Mouse (Mus musculus): Measurements from ENCODE around the gene Map3k6. TPM values are rescaled to one million over a fixed set of nuclear protein-coding genes. Genes with fewer than 3 reads are reported as not detected.

Map3k6 gene
- polyA plus RNA-seq, 1 experiment from 2014 or later, result 20.6 TPM

DNA sequence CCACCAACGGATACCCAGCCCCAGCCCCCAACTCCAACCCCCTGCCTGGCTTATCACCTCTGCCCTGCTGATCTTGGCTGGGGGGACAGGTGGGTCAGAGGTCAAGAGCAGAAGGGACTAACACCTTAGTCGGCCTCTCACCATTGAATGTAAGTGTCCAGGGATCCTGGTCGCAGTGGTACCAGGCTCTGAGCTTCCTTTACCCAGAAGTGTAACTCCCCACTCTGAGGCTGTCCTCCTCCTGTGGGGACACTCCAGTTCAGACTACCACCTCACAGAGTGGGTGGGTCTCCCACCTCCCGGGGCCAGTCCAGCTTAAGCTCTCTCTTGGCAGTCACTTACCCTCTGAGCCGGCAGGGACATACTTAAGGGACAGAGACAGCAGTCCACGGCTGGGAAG, 14.8 kb downstream of the Map3k6 start:
- Histone ChIP-seq H3K27ac (replicated peaks) (no peak overlapping the region), H3K9me3 (replicated peaks) (no peaks in the 10 kb centered on the region), H3K27me3 (peaks cover 37% of the 10 kb centered on the region), H3K4me1 (peaks cover 21% of the 10 kb centered on the region), H3K36me3 (no peaks in the 10 kb centered on the region), H3K4me2 (replicated peaks) (no peak overlapping the region), H3K4me3 (replicated peaks) (no peak overlapping the region), H3K9ac (no peak overlapping the region)
- WGBS, result 68% methylated on average over 6 of the region's 6 CpGs
- ATAC-seq (ENCODE audit: insufficient number of reproducible peaks, low FRiP score, low TSS enrichment, low read depth), result no peak

DNA sequence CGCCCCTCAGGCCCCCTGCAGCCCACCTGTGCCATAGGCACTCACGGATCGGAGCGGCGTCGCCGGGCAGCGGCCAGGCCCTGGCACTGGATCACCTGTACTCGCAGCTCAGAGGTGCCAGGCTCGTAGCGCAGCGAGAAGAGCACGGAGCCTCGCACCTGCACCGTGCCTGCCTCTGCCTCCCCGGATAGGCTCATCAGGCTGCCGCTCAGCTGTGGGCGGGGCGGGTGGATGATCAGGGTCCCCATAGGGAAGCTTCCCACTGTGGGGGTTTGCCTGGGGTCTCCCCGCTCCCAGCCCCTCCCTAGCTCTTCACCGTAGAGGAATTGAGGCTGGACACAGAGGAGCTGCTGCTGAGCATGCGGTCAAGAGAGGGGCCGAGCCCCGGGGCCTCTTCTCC, 16.2 kb downstream of the Map3k6 start:
- no peak overlapping the region for H3K9ac ChIP-seq
- no peak overlapping the region; the same call in 1 of the 2 replicates for H3K4me3 ChIP-seq (replicated peaks)
- peak overlapping the region; percentile 33 for H3K4me2 ChIP-seq (replicated peaks)
- H3K36me3 ChIP-seq, result no peaks in the 10 kb centered on the region
- H3K27ac ChIP-seq (replicated peaks), result no peak overlapping the region
- no peaks in the 10 kb centered on the region for H3K9me3 ChIP-seq (replicated peaks)
- ATAC-seq (ENCODE audit: insufficient number of reproducible peaks, low FRiP score, low TSS enrichment, low read depth), result peak; percentile 17; the same call in 1 of the 2 replicates
- 20% methylated on average over 24 of the region's 24 CpGs for WGBS
- peaks cover 23% of the 10 kb centered on the region for H3K27me3 ChIP-seq
- H3K4me1 ChIP-seq, result peaks cover 7% of the 10 kb centered on the region; the same call in 1 of the 2 replicates

DNA sequence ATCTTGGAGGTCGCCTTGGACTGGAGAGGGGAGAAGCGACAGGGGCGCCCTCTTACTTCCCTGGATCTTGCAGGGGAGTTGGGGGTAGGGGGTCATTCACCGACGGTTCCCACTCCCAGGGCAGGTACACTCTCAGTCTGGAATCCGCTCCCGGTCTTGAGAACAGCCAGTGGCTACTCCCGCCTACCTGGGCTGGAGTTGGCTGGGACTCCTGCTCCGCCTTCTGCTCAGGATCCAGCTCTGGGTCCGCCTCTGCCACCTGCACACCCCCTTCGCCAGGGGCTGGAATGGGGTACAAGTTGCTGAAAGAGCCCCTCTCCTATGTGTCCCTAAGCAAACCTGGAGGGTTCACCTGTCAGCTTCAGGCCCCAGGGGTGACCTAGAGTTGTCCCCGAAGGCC, 16.6 kb downstream of the Map3k6 start:
- Histone ChIP-seq H3K27ac (replicated peaks) (0 out of 2 replicates have a peak overlapping the region, but pooled peaks have one; percentile 17), H3K4me2 (replicated peaks) (peak overlapping the region; percentile 33), H3K27me3 (peaks cover 18% of the 10 kb centered on the region), H3K9ac (no peak overlapping the region), H3K9me3 (replicated peaks) (no peaks in the 10 kb centered on the region), H3K36me3 (no peaks in the 10 kb centered on the region), H3K4me1 (peaks cover 7% of the 10 kb centered on the region; the same call in 1 of the 2 replicates), H3K4me3 (replicated peaks) (no peak overlapping the region; the same call in 1 of the 2 replicates)
- 29% methylated on average over 12 of the region's 12 CpGs for WGBS
- no peak; the same call in 1 of the 2 replicates for ATAC-seq (ENCODE audit: insufficient number of reproducible peaks, low FRiP score, low TSS enrichment, low read depth)

DNA sequence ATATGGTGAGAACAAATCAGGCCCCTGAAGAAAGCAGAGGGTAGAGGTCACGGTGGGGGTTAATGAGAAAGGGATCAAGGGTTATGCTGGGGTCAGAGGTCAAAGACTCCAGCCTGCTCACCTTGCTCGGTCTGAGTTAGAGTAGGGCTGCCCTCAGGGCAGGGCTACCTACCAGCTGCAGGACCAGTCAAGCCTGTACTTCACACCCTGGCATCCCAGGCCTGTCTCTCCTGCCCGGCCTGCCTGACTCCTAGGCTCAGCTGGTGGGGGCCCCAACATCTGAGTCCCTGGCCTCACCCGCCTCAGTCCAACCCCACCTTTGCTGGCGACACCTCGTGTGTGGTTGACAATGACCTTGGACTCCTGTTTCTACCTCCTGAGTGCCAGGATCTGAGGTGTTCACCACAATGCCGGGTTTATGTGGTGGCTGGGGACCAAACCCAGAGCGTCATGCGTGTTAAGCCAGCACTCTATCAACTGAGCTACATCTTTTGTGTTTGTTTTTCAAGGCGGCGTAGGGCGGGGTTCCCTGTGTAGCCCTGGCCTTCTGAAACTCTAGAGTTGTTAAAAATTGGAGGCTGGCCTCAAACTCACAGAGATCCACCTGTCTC, 17.3 kb downstream of the Map3k6 start:
- Histone ChIP-seq H3K9me3 (replicated peaks) (no peaks in the 10 kb centered on the region), H3K27me3 (peaks cover 15% of the 10 kb centered on the region), H3K27ac (replicated peaks) (0 out of 2 replicates have a peak overlapping the region, but pooled peaks have one; percentile 17), H3K9ac (no peak overlapping the region), H3K4me2 (replicated peaks) (no peak overlapping the region), H3K4me1 (peaks cover 7% of the 10 kb centered on the region; the same call in 1 of the 2 replicates), H3K4me3 (replicated peaks) (no peak overlapping the region), H3K36me3 (no peaks in the 10 kb centered on the region)
- WGBS, result 69% methylated on average over 12 of the region's 12 CpGs
- no peak for ATAC-seq (ENCODE audit: insufficient number of reproducible peaks, low FRiP score, low TSS enrichment, low read depth)

DNA sequence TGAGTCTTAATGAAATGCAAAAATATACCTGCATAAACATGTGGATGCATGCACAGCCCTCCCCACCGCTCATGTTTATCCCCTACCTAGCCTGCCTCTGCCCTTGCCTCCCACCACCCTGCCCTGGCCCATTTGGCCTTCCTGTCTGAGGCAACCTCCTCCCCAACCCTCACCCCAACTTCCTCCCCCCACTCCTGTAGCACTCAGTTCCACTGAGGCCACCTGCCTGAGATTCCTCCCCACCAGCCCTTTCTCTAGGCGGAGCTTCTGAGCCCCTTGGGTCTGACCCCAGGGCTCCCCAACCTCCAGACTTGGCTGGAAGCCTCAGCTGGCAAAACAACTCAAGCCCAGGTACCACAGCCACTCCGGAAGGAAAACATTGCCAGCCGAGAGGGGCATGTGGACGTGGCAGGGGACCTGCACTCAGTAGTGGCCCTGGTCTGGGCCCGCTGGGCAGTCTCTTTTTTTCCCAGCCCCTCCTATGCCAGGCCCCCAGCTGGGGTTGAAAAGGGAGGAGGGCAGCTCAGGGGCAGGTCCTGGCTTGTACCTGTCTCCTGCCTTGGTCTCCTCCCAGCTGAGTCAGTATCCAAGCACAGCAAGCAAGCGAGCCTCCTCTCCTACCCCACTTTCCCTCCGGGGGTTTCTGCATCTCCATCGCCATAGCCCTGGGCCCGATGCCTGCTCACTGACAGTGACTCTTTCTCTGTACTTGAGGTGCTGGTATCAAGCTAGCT, 21.2 kb downstream of the Map3k6 start:
- Histone ChIP-seq H3K4me3 (replicated peaks) (peak overlapping the region; percentile 31), H3K27ac (replicated peaks) (peak overlapping the region; percentile 76), H3K4me1 (peaks cover 4% of the 10 kb centered on the region; the same call in 1 of the 2 replicates), H3K9ac (no peak overlapping the region), H3K4me2 (replicated peaks) (peak overlapping the region; percentile 34), H3K36me3 (peaks cover 26% of the 10 kb centered on the region), H3K9me3 (replicated peaks) (no peaks in the 10 kb centered on the region), H3K27me3 (peaks cover 3% of the 10 kb centered on the region)
- 37% methylated on average over 10 of the region's 10 CpGs for WGBS
- ATAC-seq (ENCODE audit: insufficient number of reproducible peaks, low FRiP score, low TSS enrichment, low read depth), result no peak

DNA sequence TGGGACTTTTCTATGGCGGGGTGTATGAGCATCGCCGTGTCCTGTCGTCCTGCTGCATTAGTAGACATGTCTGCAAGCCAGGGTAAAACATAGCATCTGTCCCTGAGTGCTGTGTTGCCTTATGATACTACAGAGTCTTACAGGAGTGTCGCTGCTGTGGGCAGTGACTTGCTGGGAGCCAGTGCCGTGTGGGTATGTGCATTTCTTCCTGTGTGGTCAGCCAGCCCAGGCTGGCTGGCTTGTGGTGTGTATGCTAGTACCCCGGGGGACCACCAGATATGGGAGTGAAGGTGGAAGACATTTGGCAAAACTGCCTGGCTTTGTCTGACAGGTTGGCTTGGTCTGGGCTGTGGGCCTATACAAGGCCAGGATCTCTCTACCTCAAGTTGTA, 21.8 kb downstream of the Map3k6 start:
- ATAC-seq (ENCODE audit: insufficient number of reproducible peaks, low FRiP score, low TSS enrichment, low read depth), result no peak
- Histone ChIP-seq H3K36me3 (peaks cover 32% of the 10 kb centered on the region), H3K9ac (no peak overlapping the region), H3K4me3 (replicated peaks) (peak overlapping the region; percentile 31), H3K4me2 (replicated peaks) (peak overlapping the region; percentile 34), H3K4me1 (no peaks in the 10 kb centered on the region; the same call in 1 of the 2 replicates), H3K9me3 (replicated peaks) (no peaks in the 10 kb centered on the region), H3K27ac (replicated peaks) (peak overlapping the region; percentile 76), H3K27me3 (no peaks in the 10 kb centered on the region)
- WGBS, result 50% methylated on average over 7 of the region's 7 CpGs

DNA sequence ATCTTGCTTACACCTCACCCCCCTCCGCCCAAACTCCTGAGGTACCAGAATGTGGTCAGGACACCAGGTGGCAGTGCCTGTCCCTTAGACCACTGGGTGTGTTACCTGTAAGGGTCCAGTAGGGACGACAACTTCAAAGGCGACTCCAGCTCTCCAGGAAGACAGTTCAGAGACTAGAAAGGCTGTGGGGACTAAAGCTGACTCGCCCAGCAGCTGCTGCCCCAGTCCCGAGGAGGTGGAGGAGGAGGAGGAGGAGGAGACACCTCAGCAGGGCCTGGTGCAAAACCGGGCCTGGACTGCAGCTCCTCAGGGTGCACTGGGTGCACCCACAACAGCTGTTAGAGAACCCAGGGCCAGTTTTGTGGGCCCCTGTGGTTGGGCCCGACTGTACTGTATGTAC, 22.3 kb downstream of the Map3k6 start, which contains the start of gene Sytl1:
Gene Sytl1 (minus strand): TSS at position 232 of the 400 bp plus-strand sequence.
- Histone ChIP-seq H3K27ac (replicated peaks) (peak within 1 kb of the TSS; percentile 76), H3K4me3 (replicated peaks) (peak within 1 kb of the TSS; percentile 31), H3K4me1 (no peaks in the 10 kb centered on the region; the same call in 1 of the 2 replicates), H3K4me2 (replicated peaks) (peak within 1 kb of the TSS; percentile 34), H3K9ac (no peak within 1 kb of the TSS), H3K36me3 (peaks cover 37% of the 10 kb centered on the region), H3K9me3 (replicated peaks) (no peaks in the 10 kb centered on the region), H3K27me3 (no peaks in the 10 kb centered on the region)
- ATAC-seq (ENCODE audit: insufficient number of reproducible peaks, low FRiP score, low TSS enrichment, low read depth), result no peak
- 32% methylated on average over 7 of the region's 7 CpGs for WGBS

DNA sequence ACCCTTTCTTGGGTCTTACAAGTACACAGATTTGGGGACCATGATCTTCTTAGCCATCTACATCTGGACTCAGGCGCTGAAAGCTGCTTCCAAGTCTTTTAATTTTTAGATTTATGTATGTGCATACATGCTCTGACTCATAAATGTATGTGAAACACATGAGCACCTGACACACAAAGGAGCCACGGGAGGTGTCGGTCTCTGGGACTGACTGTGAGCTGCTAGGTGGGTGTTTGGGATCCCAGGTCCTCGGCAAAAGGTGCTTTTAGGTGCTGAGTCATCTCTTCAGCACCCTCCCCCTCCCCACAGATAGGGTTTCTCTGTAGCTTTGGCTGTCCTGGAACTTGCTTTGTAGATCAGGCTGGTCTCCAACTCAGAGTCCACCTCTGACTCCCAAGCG, 23.1 kb downstream of the Map3k6 start:
- Histone ChIP-seq H3K9ac (no peak overlapping the region), H3K4me2 (replicated peaks) (no peak overlapping the region), H3K9me3 (replicated peaks) (no peaks in the 10 kb centered on the region), H3K4me3 (replicated peaks) (no peak overlapping the region), H3K27me3 (no peaks in the 10 kb centered on the region), H3K4me1 (no peaks in the 10 kb centered on the region; the same call in 1 of the 2 replicates), H3K36me3 (peaks cover 45% of the 10 kb centered on the region), H3K27ac (replicated peaks) (no peak overlapping the region)
- ATAC-seq (ENCODE audit: insufficient number of reproducible peaks, low FRiP score, low TSS enrichment, low read depth), result no peak
- WGBS, result 87% methylated on average over 5 of the region's 5 CpGs

DNA sequence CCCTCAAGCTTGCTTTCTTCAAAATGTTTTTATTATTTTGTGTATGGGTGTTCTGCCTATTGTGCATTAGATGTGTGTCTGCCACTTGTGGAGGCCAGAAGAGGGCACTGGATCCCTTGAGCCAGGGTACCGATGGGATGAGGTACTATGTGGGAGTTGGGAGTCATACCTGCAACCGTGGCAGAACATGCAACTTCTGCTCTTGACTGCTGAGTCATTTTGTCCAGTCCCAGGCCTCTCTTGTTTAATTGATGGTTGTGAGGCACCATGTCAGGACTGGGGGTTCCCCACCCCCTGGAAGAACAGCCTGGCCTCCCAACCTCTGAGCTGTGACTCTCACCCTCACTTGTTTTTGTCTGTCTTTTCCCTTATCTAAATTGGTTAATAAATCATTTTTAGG, 23.9 kb downstream of the Map3k6 start:
- no peaks in the 10 kb centered on the region for H3K27me3 ChIP-seq
- H3K4me1 ChIP-seq, result no peaks in the 10 kb centered on the region; the same call in 1 of the 2 replicates
- H3K36me3 ChIP-seq, result peaks cover 53% of the 10 kb centered on the region
- H3K9ac ChIP-seq, result no peak overlapping the region
- no peak overlapping the region for H3K4me2 ChIP-seq (replicated peaks)
- WGBS, result 92% methylated on average over 2 of the region's 2 CpGs
- no peak overlapping the region for H3K27ac ChIP-seq (replicated peaks)
- no peak for ATAC-seq (ENCODE audit: insufficient number of reproducible peaks, low FRiP score, low TSS enrichment, low read depth)
- no peak overlapping the region for H3K4me3 ChIP-seq (replicated peaks)
- H3K9me3 ChIP-seq (replicated peaks), result no peaks in the 10 kb centered on the region

DNA sequence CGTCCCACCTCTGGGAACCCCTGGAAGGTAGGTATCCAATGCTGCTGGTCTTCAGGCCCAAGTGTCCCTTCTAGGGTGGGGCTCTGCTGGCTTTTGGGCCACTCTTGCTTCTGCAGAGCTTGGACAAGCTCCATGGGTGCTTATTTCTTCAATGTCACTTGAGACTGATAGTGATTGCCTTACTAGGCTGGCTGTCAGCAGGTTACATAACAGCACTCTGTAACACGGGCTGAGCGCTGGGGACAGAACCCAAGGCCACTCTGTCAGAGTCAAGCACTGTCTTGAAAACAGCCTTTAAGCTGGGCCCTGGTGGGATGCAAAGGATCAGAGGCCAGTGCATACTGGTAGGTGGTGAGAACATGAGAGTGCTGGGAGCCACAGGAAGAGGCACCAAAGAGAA, 24.7 kb downstream of the Map3k6 start:
- H3K27me3 ChIP-seq, result no peaks in the 10 kb centered on the region
- no peak overlapping the region for H3K27ac ChIP-seq (replicated peaks)
- ATAC-seq (ENCODE audit: insufficient number of reproducible peaks, low FRiP score, low TSS enrichment, low read depth), result no peak
- no peak overlapping the region for H3K4me3 ChIP-seq (replicated peaks)
- H3K36me3 ChIP-seq, result peaks cover 58% of the 10 kb centered on the region
- H3K9me3 ChIP-seq (replicated peaks), result no peaks in the 10 kb centered on the region
- WGBS, result 90% methylated on average over 3 of the region's 3 CpGs
- H3K4me2 ChIP-seq (replicated peaks), result no peak overlapping the region
- H3K9ac ChIP-seq, result no peak overlapping the region
- no peaks in the 10 kb centered on the region; the same call in 1 of the 2 replicates for H3K4me1 ChIP-seq

DNA sequence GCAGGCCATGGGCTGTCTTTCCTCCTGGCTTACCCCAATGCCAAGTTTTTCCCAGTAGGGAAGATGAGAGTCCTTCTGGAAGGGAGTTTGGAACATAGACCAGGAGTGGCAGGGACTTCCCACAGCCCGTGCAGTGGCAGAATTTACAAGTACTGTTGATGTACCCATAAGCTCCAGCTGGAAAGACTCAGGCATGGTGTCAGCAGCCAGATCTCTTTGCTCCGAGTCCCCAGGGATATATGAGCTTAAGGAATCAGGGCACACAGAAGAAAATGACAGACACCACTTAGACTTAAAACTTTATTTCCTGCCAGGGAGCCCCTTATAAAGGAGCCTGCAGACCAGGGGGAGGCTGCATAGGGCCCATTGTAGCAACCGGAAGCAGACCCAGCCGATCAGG, 25.1 kb downstream of the Map3k6 start:
- no peak overlapping the region for H3K9ac ChIP-seq
- no peak overlapping the region for H3K4me2 ChIP-seq (replicated peaks)
- peaks cover 61% of the 10 kb centered on the region for H3K36me3 ChIP-seq
- 77% methylated on average over 4 of the region's 4 CpGs for WGBS
- ATAC-seq (ENCODE audit: insufficient number of reproducible peaks, low FRiP score, low TSS enrichment, low read depth), result no peak
- no peaks in the 10 kb centered on the region for H3K27me3 ChIP-seq
- no peaks in the 10 kb centered on the region; the same call in 1 of the 2 replicates for H3K4me1 ChIP-seq
- no peak overlapping the region for H3K4me3 ChIP-seq (replicated peaks)
- H3K27ac ChIP-seq (replicated peaks), result no peak overlapping the region
- H3K9me3 ChIP-seq (replicated peaks), result no peaks in the 10 kb centered on the region
